Mouse (Mus musculus) forebrain, embryonic 14.5 days (tissue): ENCODE data around the gene Serac1. TPM values are rescaled to one million over a fixed set of nuclear protein-coding genes. Genes with fewer than 3 reads are reported as not detected.

Source experiments
- ATAC-seq: fragments of 200-750 bp; cut with Nextera tagmentation; 2 replicates; pipeline ENCODE4 v1.8.0; 2017; ENCODE audit warnings: mild to moderate bottlenecking, moderate library complexity
- DNase-seq: peaks from one replicate; pipeline ENCODE4 v3.0.0-alpha.2; 2015; ENCODE audit warnings: low spot score
- H3K27ac ChIP-seq: fragments of 300-500 bp; sonication (generic); 2 replicates; pipeline ENCODE4 v1.5.1; 2014; ENCODE audit warnings: low read depth, mild to moderate bottlenecking, control low read depth, low read length, moderate library complexity
- H3K27me3 ChIP-seq: fragments of 300-500 bp; sonication (generic); replicated peaks from 2 replicates; pipeline ENCODE4 v1.6.1; 2014; ENCODE audit warnings: low read length, control low read depth, mixed read lengths; ENCODE audit not compliant: control insufficient read depth, insufficient read depth
- H3K36me3 ChIP-seq: fragments of 300-500 bp; sonication (generic); 2 replicates; pipeline ENCODE4 v1.6.1; 2014; ENCODE audit warnings: low read length, control low read depth; ENCODE audit not compliant: control insufficient read depth, insufficient read depth
- H3K4me1 ChIP-seq: fragments of 300-500 bp; sonication (generic); 2 replicates; pipeline ENCODE4 v1.6.1; 2014; ENCODE audit warnings: antibody characterized with exemption, low read length, control low read depth; ENCODE audit not compliant: control insufficient read depth, insufficient read depth
- H3K4me2 ChIP-seq: fragments of 300-500 bp; sonication (generic); 2 replicates; pipeline ENCODE4 v1.6.1; 2014; ENCODE audit warnings: mild to moderate bottlenecking, control low read depth, low read length
- H3K4me3 ChIP-seq: fragments of 300-500 bp; sonication (generic); 2 replicates; pipeline ENCODE4 v1.5.1; 2014; ENCODE audit warnings: low read depth, low read length, control low read depth
- H3K9ac ChIP-seq: fragments of 300-500 bp; sonication (generic); 2 replicates; pipeline ENCODE4 v1.6.1; 2014; ENCODE audit warnings: mild to moderate bottlenecking, low read length, control low read depth, moderate library complexity
- H3K9me3 ChIP-seq: fragments of 300-500 bp; sonication (generic); replicated peaks from 2 replicates; pipeline ENCODE4 v1.6.1; 2016; ENCODE audit warnings: low read length, control low read depth, mixed read lengths; ENCODE audit not compliant: control insufficient read depth
- WGBS: fragments of 180-500 bp; shearing (Covaris S2); extraction: QIAGEN DNeasy Blood & Tissue Kit; methylation state at CpG from one replicate; pipeline ENCODE4 v1.1.7; 2014; 5-methylcytosine and 5-hydroxymethylcytosine counted together
- polyA plus RNA-seq: library from polyadenylated mRNA; unstranded; fragments of >200 nt; fragmentation: Nextera tagmentation; extraction: Ambion mirVana; gene quantifications from 2 replicates; pipeline ENCODE4 v1.2.1, GENCODE M21; 2014

The Serac1 gene
- polyA plus RNA-seq, 1 experiment from 2014 or later = 8.1 TPM

DNA sequence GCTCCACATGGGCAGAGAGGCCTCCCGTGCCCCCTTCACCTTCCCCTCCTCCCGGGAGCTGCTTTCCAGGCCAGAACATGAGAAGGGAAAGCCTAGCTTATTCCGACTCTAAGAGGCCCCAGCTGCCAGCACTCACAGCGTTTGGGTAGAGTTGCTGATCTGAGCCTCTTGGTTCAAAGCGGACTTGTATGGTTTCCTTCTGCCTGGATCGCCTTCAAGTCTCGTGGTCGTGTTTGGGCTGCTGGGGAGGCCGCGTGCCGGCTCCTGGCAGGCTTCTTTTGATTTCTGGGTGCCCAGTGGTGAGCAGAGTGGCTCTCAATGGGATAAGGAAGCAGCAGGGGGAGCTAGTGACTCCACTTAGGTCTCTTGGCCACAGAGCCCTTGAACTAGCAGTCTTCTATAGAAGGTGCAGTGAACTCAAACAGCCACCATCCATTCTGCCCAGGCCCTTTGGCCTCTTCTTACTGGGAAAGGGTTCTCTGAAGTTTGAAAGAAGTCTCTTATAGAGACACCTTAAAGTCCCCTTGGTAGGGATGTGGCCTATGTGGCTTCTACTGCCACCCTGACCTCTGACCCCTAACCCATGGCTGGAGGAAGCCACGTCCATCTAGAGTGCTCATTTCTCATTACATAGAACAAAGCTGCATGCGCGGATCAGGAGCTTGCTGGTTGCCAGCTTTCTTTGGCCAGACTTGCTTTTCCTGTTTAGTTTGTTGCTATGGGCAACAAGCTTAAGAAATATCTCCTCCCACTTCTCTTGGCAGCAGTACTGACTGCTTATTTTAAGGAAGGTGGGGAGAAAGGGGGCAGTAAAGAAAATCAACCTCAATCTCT is 73.7 kb downstream of the Serac1 start:
- Histone ChIP-seq H3K9ac (peak overlapping the region; percentile 13; the same call in 1 of the 2 replicates), H3K4me2 (0 out of 2 replicates have a peak overlapping the region, but pooled peaks have one; percentile 5), H3K4me3 (no peak overlapping the region), H3K36me3 (no peaks in the 10 kb centered on the region), H3K9me3 (no peaks in the 10 kb centered on the region), H3K27me3 (no peaks in the 10 kb centered on the region), H3K27ac (no peak overlapping the region; the same call in 1 of the 2 replicates), H3K4me1 (peaks cover 10% of the 10 kb centered on the region; the same call in 1 of the 2 replicates)
- 22% methylated on average over 14 of the region's 14 CpGs for WGBS
- DNase-seq (peak; percentile 87), ATAC-seq (peak; percentile 79; the same call in 1 of the 2 replicates)

DNA sequence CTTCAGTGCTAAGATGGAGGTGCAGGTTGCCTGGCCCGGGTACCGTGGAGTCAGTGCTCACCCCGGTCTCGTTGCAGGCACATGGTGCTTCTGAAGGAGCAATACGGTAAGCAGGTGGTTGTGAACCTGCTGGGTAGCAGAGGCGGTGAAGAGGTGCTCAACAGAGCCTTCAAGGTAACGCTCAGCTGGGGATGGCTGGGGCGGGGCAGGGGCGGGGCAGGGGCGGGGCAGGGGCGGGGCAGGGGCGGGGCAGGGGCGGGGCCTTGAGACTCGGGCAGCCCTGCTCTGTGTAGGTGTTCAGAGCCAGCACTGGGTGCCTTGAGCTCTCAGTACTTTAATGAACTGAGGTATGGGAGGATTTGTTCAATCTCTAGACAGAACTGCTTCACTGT is 74.3 kb downstream of the Serac1 start:
- H3K27me3 ChIP-seq = no peaks in the 10 kb centered on the region
- H3K4me2 ChIP-seq = peak overlapping the region; percentile 5; the same call in 1 of the 2 replicates
- WGBS = 10% methylated on average over 13 of the region's 14 CpGs
- no peak overlapping the region for H3K27ac ChIP-seq
- H3K4me3 ChIP-seq = no peak overlapping the region
- no peaks in the 10 kb centered on the region for H3K36me3 ChIP-seq
- H3K4me1 ChIP-seq = peaks cover 10% of the 10 kb centered on the region; the same call in 1 of the 2 replicates
- ATAC-seq (peak; percentile 60; the same call in 1 of the 2 replicates), DNase-seq (no peak)
- H3K9me3 ChIP-seq = no peaks in the 10 kb centered on the region
- H3K9ac ChIP-seq = no peak overlapping the region

DNA sequence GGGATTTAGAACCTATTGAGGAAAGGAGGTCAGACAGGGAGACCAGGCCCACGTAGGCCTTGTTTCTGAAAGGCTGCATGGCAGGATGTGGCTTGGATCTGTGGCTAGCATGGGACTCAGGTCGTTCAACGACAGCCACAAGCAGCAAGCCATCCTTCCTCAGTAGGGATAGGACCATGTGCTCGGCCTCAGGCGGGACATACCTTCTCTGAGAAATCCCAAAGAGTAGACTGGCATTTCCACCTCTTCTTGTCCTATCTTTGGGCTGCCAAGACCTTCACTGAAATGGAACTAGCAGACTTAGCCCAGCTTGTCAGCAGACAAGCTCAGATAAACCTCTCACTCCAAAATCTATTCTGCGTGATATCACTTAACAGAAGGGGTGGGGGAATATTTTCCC is 75.9 kb downstream of the Serac1 start:
- peaks cover 10% of the 10 kb centered on the region; the same call in 1 of the 2 replicates for H3K4me1 ChIP-seq
- no peak overlapping the region for H3K9ac ChIP-seq
- ATAC-seq = no peak
- no peak overlapping the region for H3K4me3 ChIP-seq
- no peaks in the 10 kb centered on the region for H3K27me3 ChIP-seq
- no peak overlapping the region for H3K4me2 ChIP-seq
- no peak overlapping the region for H3K27ac ChIP-seq
- no peaks in the 10 kb centered on the region for H3K36me3 ChIP-seq
- no peak for DNase-seq
- H3K9me3 ChIP-seq = no peaks in the 10 kb centered on the region
- 93% methylated on average over 6 of the region's 6 CpGs for WGBS

DNA sequence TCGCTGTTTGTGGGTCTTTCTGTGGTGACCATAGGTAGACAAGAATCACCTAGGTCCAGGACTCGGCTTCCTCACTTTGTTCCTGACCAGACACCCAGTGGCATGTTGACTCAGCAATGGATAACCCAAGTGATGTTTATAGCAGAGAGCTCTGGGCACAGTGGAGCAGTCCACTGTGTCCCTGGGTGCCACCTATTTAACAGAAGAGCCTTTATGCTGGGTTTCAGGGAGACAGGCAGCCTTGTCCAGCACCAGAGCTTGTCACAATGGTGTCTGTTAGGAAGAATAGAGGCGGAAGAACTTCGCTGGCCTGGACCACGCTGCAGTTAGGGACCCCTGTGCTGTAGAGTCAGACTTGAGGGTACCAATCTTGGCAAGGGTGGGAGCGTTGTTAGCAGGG is 77.0 kb downstream of the Serac1 start:
- H3K4me3 ChIP-seq = no peak overlapping the region

DNA sequence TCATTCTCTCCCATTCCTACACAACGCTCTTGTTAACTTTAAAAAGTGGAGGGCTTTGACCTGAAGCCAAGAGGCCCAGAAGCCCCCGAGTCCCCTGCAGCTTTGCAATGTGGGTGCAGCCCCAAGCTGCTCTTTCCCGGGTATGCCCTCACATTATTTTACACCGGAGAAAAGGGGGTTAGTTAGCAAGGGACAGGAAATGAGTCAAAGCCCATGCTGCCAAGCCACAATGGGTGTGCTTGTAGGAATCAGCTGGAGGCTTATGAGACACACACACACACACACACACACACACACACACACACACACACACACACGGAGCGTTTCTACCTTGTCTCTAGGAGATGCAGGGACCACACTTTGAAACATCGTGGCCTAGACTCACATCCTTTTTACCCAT is 77.7 kb downstream of the Serac1 start:
- H3K9ac ChIP-seq = no peak overlapping the region
- no peak for DNase-seq
- WGBS = 81% methylated on average over 7 of the region's 7 CpGs
- no peaks in the 10 kb centered on the region for H3K36me3 ChIP-seq
- no peak overlapping the region for H3K4me3 ChIP-seq
- ATAC-seq = no peak
- H3K9me3 ChIP-seq = no peaks in the 10 kb centered on the region
- peaks cover 10% of the 10 kb centered on the region; the same call in 1 of the 2 replicates for H3K4me1 ChIP-seq
- H3K27ac ChIP-seq = no peak overlapping the region
- no peaks in the 10 kb centered on the region for H3K27me3 ChIP-seq
- H3K4me2 ChIP-seq = no peak overlapping the region

More for the DNA sequence above, 77.0 kb downstream of the Serac1 start:
- H3K4me1 ChIP-seq = peaks cover 10% of the 10 kb centered on the region; the same call in 1 of the 2 replicates
- H3K27ac ChIP-seq = no peak overlapping the region
- H3K9me3 ChIP-seq = no peaks in the 10 kb centered on the region
- no peak for DNase-seq
- no peak for ATAC-seq
- 94% methylated on average over 6 of the region's 6 CpGs for WGBS
- H3K36me3 ChIP-seq = no peaks in the 10 kb centered on the region
- H3K27me3 ChIP-seq = no peaks in the 10 kb centered on the region
- no peak overlapping the region for H3K4me2 ChIP-seq
- no peak overlapping the region for H3K9ac ChIP-seq

DNA sequence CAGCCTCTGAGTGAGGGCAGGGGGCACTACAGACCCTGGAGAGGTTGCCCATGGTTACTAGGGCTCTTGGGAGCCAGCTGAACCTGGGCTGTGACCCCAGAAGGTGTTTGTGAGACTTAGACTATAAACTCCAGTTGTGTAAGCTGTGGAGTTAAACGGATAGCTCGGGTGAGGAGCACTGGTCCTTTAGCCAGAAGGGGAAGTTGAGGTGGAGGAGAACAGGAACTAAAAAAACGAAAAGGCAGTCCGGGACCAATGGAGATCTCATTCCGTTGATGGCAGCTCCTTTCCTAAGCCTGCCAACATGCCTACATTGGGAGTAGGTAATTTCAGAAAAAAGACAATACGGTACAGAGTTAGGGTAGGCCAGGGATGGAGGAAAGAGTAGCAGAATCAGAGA is 78.2 kb downstream of the Serac1 start:
- Histone ChIP-seq H3K27me3 (no peaks in the 10 kb centered on the region), H3K4me2 (no peak overlapping the region), H3K9me3 (no peaks in the 10 kb centered on the region), H3K4me3 (no peak overlapping the region), H3K4me1 (peaks cover 8% of the 10 kb centered on the region; the same call in 1 of the 2 replicates), H3K9ac (no peak overlapping the region), H3K36me3 (no peaks in the 10 kb centered on the region), H3K27ac (no peak overlapping the region)
- 92% methylated on average over 6 of the region's 6 CpGs for WGBS
- no peak for DNase-seq
- no peak for ATAC-seq

DNA sequence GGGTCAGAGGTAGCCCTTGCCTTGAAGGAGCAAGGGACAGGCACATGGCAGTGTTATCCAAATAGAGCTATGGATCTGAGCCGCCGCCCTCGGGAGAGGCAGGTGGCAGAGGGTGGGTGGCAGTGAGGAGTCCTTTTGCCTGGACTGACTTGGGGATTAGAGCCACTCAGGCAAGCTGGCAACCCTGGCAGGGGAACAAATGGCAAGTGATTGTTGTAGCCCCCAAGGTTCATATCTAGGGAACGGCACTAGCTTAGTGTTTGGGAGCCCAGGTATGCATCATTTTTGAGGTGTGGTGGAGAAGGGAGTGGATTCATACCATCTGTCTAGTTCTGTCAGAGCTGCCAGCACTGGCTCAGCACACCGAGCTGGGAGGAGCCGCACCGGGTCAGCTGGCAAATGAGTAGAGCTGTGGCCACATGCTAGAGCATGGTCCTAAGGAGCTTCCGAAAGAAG is 78.6 kb downstream of the Serac1 start:
- H3K9me3 ChIP-seq = no peaks in the 10 kb centered on the region
- DNase-seq = no peak
- no peaks in the 10 kb centered on the region for H3K27me3 ChIP-seq
- no peak overlapping the region for H3K9ac ChIP-seq
- peaks cover 3% of the 10 kb centered on the region; the same call in 1 of the 2 replicates for H3K4me1 ChIP-seq
- no peak overlapping the region for H3K4me2 ChIP-seq
- WGBS = 94% methylated on average over 8 of the region's 8 CpGs
- H3K4me3 ChIP-seq = no peak overlapping the region
- ATAC-seq = no peak
- no peaks in the 10 kb centered on the region for H3K36me3 ChIP-seq
- no peak overlapping the region for H3K27ac ChIP-seq

DNA sequence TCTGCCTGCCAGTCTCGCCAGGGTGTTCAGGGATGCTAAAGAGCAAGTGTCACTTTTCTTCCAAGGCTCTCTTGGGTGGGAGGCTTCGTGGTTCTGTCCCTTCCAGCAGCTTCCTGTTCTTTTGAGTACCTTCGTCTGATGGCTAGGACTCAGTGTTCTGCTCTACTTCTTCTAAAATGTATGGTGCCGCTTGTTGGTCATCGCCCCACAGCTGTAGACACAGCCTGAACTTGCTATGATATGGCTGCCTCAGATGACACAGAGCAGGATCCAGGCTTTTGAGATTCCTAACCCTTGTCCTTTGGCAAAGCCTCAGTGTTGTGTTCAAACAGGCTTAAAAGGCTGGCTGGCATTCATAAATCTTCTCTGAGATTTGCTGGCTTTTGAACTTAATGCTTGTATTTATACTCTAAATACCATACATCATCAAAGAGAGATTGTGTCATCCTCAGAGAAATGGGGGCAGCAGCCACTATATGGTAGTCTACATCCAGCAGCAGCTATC is 80.5 kb downstream of the Serac1 start:
- no peak for DNase-seq
- 85% methylated on average over 5 of the region's 5 CpGs for WGBS

DNA sequence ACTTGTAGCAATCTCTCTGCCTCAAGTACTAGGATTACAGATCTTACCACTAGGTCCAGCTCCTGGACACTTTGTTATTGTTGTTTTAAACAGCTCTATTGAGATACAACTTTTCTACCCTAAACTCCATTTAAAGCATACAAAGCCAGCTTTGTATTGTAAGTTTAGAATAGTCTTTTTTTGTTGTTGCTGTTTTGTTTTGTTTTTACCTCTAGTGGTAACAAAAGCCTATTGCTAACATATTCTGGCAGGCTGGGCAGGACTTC is 81.4 kb downstream of the Serac1 start:
- Histone ChIP-seq H3K4me3 (no peak overlapping the region), H3K9ac (no peak overlapping the region), H3K27ac (no peak overlapping the region), H3K4me2 (no peak overlapping the region), H3K27me3 (no peaks in the 10 kb centered on the region), H3K36me3 (no peaks in the 10 kb centered on the region), H3K9me3 (no peaks in the 10 kb centered on the region), H3K4me1 (no peaks in the 10 kb centered on the region)
- no peak for DNase-seq
- ATAC-seq = no peak

More for the DNA sequence above, 80.5 kb downstream of the Serac1 start:
- Histone ChIP-seq H3K4me2 (no peak overlapping the region), H3K4me1 (no peaks in the 10 kb centered on the region), H3K27ac (no peak overlapping the region), H3K9ac (no peak overlapping the region), H3K36me3 (no peaks in the 10 kb centered on the region), H3K4me3 (no peak overlapping the region), H3K9me3 (no peaks in the 10 kb centered on the region), H3K27me3 (no peaks in the 10 kb centered on the region)
- ATAC-seq = no peak
